Mouse (Mus musculus) liver, embryonic 12.5 days (tissue): ENCODE measurements around the gene Carf. TPM values are rescaled to one million over a fixed set of nuclear protein-coding genes. Genes with fewer than 3 reads are reported as not detected.
"Not testable (repeated sequence)": the region's sequence is repeated elsewhere in the genome, so short reads cannot be mapped to it uniquely, and the experiment has no call there.

Experiments used
- ATAC-seq: fragments of 200-750 bp; cut with Nextera tagmentation; 2 replicates; pipeline ENCODE4 v1.8.0; 2017; ENCODE audit warnings: moderate number of reproducible peaks, mild to moderate bottlenecking, moderate library complexity
- H3K27ac ChIP-seq: fragments of 300-500 bp; sonication (generic); 2 replicates; pipeline ENCODE4 v1.5.1; 2016; ENCODE audit warnings: mild to moderate bottlenecking
- H3K27me3 ChIP-seq: fragments of 300-500 bp; sonication (generic); replicated peaks from 2 replicates; pipeline ENCODE4 v1.6.1; 2016; ENCODE audit warnings: mild to moderate bottlenecking, moderate library complexity
- H3K36me3 ChIP-seq: fragments of 300-500 bp; sonication (generic); 2 replicates; pipeline ENCODE4 v1.6.1; 2016; ENCODE audit warnings: mild to moderate bottlenecking, moderate library complexity
- H3K4me1 ChIP-seq: fragments of 300-500 bp; sonication (generic); 2 replicates; pipeline ENCODE4 v1.6.1; 2016
- H3K4me2 ChIP-seq: fragments of 300-500 bp; sonication (generic); 2 replicates; pipeline ENCODE4 v1.6.1; 2016; ENCODE audit warnings: mild to moderate bottlenecking, moderate library complexity
- H3K4me3 ChIP-seq: fragments of 300-500 bp; sonication (generic); 2 replicates; pipeline ENCODE4 v1.5.1; 2016; ENCODE audit warnings: mild to moderate bottlenecking, moderate library complexity
- H3K9ac ChIP-seq: fragments of 300-500 bp; sonication (generic); 2 replicates; pipeline ENCODE4 v1.6.1; 2016; ENCODE audit warnings: mild to moderate bottlenecking, moderate library complexity
- H3K9me3 ChIP-seq: fragments of 300-500 bp; sonication (generic); replicated peaks from 2 replicates; pipeline ENCODE4 v1.6.1; 2016; ENCODE audit warnings: mild to moderate bottlenecking, moderate library complexity
- WGBS: fragments of 180-500 bp; shearing (Covaris S2); methylation state at CpG from one replicate; pipeline ENCODE4 v1.1.7; 2016; ENCODE audit not compliant: insufficient replicate concordance; 5-methylcytosine and 5-hydroxymethylcytosine counted together
- polyA plus RNA-seq: library from polyadenylated mRNA; unstranded; fragments of >200 nt; fragmentation: Nextera tagmentation; extraction: Ambion mirVana; gene quantifications from 2 replicates; pipeline ENCODE4 v1.2.1, GENCODE M21; 2016

The Carf gene
- polyA plus RNA-seq, 1 experiment from 2014 or later = 3.2 TPM

- no peak overlapping the region for H3K27ac ChIP-seq
- H3K9me3 ChIP-seq = no peaks in the 10 kb centered on the region
- H3K4me3 ChIP-seq = no peak overlapping the region
- no peak for ATAC-seq
- 70% methylated on average over 7 of the region's 7 CpGs for WGBS
- H3K27me3 ChIP-seq = no peaks in the 10 kb centered on the region
- H3K9ac ChIP-seq = no peak overlapping the region
- H3K4me2 ChIP-seq = no peak overlapping the region
- peaks cover 2% of the 10 kb centered on the region; the same call in 1 of the 2 replicates for H3K4me1 ChIP-seq
- peaks cover 13% of the 10 kb centered on the region for H3K36me3 ChIP-seq
These were observed 19.8 kb downstream of the Carf start for GRCm38 (mm10) chr1:60117721-60118455.

DNA sequence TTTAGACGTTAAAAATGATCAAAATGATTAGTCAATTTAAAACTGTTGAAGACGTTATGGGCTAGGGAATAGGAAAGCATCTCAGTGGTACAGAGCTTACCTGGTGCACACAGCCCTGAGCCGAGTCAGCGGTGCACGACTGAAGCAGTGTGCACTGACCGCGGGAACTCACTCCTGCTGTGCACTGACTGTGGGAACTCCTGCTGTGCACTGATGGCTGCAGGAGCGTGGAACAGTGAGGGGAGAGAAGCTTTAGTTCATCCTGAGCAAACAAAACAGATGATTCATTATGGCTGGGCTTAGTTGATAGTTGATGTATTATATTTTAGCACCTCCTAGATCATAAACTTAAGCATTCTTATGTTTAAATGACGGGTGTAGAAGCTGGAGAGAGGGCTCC is 39.3 kb downstream of the Carf start:
- Histone ChIP-seq H3K4me3 (no peak overlapping the region), H3K27ac (no peak overlapping the region), H3K9me3 (no peaks in the 10 kb centered on the region), H3K4me1 (no peaks in the 10 kb centered on the region), H3K4me2 (no peak overlapping the region), H3K27me3 (no peaks in the 10 kb centered on the region), H3K36me3 (peaks cover 17% of the 10 kb centered on the region; the same call in 1 of the 2 replicates), H3K9ac (no peak overlapping the region)
- WGBS = 65% methylated on average over 9 of the region's 9 CpGs
- ATAC-seq = no peak

DNA sequence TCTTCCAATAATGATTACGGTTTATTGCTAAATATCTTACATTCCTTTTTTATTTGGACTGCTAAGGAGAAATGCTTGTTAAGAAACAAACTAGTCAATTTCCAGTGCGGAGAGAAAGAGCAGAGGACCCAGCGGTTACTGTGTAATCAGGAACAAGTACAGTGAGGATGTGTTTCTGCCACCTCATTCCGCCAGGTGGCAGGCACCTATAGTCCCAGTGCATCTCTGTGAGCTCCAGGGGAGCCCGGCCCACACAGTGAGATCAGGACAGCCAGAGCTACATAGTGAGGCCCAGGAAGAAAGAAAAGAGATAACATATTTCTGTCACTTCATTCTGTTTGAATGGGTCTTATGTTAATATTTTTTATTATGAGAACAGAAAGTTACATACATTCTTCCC is 54.7 kb downstream of the Carf start:
- Histone ChIP-seq H3K4me2 (no peak overlapping the region), H3K9ac (no peak overlapping the region)
- 62% methylated on average over 5 of the region's 5 CpGs for WGBS

DNA sequence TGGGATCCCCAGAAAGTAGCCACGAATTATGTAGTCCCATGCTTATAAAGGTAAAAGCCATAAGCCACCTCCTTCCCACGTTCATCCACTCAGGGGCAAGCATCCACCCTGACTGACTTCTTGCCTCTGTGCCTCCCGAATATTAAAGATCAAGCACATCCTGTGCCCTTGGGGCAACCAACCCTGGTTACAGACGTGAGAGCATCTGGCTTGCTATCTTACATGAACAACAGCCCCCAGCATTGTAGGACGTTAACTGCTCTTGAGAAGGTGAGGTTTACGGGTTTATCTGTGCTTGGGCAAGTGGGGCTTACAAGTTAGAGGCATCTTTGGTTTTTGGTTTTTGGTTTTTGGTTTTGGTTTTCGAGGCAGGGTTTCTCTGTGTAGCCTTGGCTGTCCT is 58.6 kb downstream of the Carf start:
- Histone ChIP-seq H3K27me3 (no peaks in the 10 kb centered on the region), H3K9me3 (no peaks in the 10 kb centered on the region), H3K4me3 (no peak overlapping the region), H3K9ac (no peak overlapping the region), H3K27ac (no peak overlapping the region), H3K36me3 (no peaks in the 10 kb centered on the region), H3K4me2 (no peak overlapping the region), H3K4me1 (peaks cover 3% of the 10 kb centered on the region; the same call in 1 of the 2 replicates)
- 54% methylated on average over 7 of the region's 7 CpGs for WGBS
- no peak for ATAC-seq

More for the DNA sequence above, 54.7 kb downstream of the Carf start:
- no peak overlapping the region for H3K4me3 ChIP-seq
- ATAC-seq = peak; percentile 70; the same call in 1 of the 2 replicates
- H3K9me3 ChIP-seq = no peaks in the 10 kb centered on the region
- H3K27me3 ChIP-seq = no peaks in the 10 kb centered on the region
- no peak overlapping the region for H3K27ac ChIP-seq
- H3K36me3 ChIP-seq = peaks cover 6% of the 10 kb centered on the region; the same call in 1 of the 2 replicates
- peaks cover 3% of the 10 kb centered on the region; the same call in 1 of the 2 replicates for H3K4me1 ChIP-seq

DNA sequence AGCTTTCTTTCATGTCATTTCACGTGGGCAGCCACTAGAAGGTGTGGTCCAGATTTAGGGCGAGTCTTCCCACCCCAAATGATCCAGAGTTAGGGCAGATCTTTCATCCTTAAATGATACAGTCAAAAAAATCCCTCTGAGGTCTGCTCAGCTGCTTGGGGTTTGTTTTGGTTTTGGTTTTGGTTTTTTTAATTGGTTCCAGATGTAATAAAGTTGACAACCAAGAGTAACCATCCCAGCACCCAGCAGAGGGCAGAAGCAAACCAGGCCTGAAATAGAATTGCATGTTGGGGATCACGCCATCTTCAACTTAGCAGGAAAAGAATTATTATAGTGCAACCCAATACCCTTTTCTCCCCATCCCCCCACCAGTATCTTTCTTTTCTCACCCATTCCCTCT is 60.4 kb downstream of the Carf start:
- WGBS = 48% methylated on average over 3 of the region's 3 CpGs
- ATAC-seq = no peak
- no peaks in the 10 kb centered on the region for H3K27me3 ChIP-seq

DNA sequence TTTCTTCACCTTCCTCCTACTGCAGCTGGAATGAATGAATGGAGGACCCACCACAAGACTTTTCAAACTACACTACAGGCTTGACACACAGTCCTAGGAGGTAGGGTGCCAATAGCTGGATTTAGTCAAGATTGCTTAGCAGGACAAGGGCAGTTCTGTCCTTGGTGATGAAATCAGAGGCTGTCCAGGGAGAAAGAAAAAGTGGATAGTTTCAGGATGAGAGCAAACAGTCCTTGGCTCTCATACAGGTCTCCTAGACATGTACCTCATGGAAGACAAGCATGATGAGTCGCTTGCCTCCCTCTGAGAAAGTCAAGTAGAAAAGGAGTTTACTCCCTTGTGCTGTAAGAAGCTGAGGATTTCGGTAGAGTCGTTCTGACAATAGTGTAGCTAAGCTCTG is 65.6 kb downstream of the Carf start:
- Histone ChIP-seq H3K36me3 (no peaks in the 10 kb centered on the region), H3K9ac (no peak overlapping the region), H3K27ac (no peak overlapping the region), H3K9me3 (no peaks in the 10 kb centered on the region), H3K4me1 (no peaks in the 10 kb centered on the region), H3K4me3 (no peak overlapping the region), H3K27me3 (no peaks in the 10 kb centered on the region), H3K4me2 (no peak overlapping the region)
- 65% methylated on average over 3 of the region's 3 CpGs for WGBS
- no peak for ATAC-seq

More for the DNA sequence above, 60.4 kb downstream of the Carf start:
- Histone ChIP-seq H3K9me3 (no peaks in the 10 kb centered on the region), H3K4me3 (no peak overlapping the region), H3K4me2 (no peak overlapping the region), H3K27ac (no peak overlapping the region), H3K9ac (no peak overlapping the region), H3K4me1 (no peaks in the 10 kb centered on the region), H3K36me3 (no peaks in the 10 kb centered on the region)

DNA sequence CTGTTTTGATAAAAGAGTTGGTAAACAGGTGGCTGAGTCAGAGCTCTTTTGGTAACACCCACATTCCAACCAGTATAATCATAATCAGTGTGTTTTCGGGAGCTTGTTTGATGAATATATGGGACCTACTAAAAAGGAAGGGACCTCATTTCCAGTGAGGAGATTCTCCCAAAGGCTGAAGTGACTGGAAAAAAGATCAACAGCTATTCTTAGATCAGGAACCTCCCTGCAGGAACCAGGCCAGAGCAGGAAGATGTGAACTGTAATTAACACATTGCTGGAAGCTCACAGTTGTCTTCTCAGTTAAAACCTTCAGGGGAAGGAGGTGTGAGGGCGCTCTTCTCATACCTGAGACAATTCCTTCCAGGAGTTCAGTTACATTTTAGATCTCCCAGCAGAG is 71.6 kb downstream of the Carf start:
- no peak overlapping the region for H3K4me3 ChIP-seq
- H3K4me2 ChIP-seq = no peak overlapping the region
- H3K36me3 ChIP-seq = no peaks in the 10 kb centered on the region
- ATAC-seq = no peak
- H3K27me3 ChIP-seq = no peaks in the 10 kb centered on the region
- no peaks in the 10 kb centered on the region for H3K9me3 ChIP-seq
- no peak overlapping the region for H3K9ac ChIP-seq
- no peak overlapping the region for H3K27ac ChIP-seq
- WGBS = 74% methylated on average over 2 of the region's 2 CpGs
- no peaks in the 10 kb centered on the region for H3K4me1 ChIP-seq

DNA sequence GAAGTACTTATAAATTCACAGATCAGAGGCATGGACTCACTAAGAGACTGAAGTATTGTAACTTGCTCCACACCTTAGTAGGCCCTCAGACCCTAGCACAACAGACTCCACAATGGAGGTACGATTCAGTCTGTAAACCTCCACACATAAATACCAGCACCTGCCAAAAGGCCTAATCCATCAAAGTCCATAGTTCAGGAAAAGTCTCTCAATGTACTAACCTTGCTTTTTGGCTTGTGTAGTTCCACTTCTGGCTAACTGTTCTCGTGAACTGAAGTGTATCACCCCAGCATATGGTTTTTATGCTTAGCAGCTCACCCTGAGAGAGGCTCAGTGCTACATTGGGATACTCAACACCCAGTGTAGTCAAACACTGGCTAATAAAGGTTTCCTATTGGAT is 72.2 kb downstream of the Carf start:
- Histone ChIP-seq H3K9ac (no peak overlapping the region), H3K4me3 (no peak overlapping the region), H3K27me3 (no peaks in the 10 kb centered on the region), H3K36me3 (no peaks in the 10 kb centered on the region), H3K9me3 (no peaks in the 10 kb centered on the region), H3K4me2 (no peak overlapping the region), H3K4me1 (no peaks in the 10 kb centered on the region), H3K27ac (no peak overlapping the region)
- WGBS = 58% methylated on average over 2 of the region's 2 CpGs
- no peak for ATAC-seq

DNA sequence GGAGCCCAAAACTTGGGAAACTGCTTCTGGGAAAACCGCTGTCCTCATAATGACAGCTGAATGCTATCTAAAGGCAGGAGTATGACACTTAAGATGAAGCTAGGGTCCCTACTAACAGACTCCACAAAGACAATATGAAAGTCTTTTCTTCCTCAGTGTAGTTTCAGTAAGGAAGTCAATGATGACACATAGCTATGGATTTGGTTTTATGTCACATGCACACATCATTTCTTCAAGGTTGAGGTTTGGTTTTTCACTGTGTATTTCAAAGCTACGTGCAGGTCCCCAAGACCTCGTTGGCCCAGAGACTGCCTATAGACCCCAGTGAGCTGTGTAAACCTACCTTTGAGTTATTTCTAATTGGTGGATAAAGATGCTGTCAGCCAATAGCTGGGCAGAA is 75.1 kb downstream of the Carf start:
- no peak overlapping the region for H3K9ac ChIP-seq
- WGBS = 75% methylated on average over 3 of the region's 3 CpGs
- ATAC-seq = no peak
- no peak overlapping the region for H3K27ac ChIP-seq
- H3K4me3 ChIP-seq = no peak overlapping the region
- H3K27me3 ChIP-seq = no peaks in the 10 kb centered on the region
- no peaks in the 10 kb centered on the region for H3K36me3 ChIP-seq
- no peaks in the 10 kb centered on the region for H3K9me3 ChIP-seq
- H3K4me1 ChIP-seq = no peaks in the 10 kb centered on the region
- no peak overlapping the region for H3K4me2 ChIP-seq

GRCm38 (mm10) chr1:60177814-60178213 is 79.8 kb downstream of the Carf start:
- H3K36me3 ChIP-seq, ATAC-seq, H3K4me2 ChIP-seq, H3K27ac ChIP-seq, H3K9ac ChIP-seq, H3K4me3 ChIP-seq, H3K27me3 ChIP-seq, H3K9me3 ChIP-seq: not testable (repeated sequence)
- peaks cover 19% of the 10 kb centered on the region for H3K4me1 ChIP-seq
- WGBS = 86% methylated on average over 1 of the region's 1 CpGs

- Histone ChIP-seq H3K9me3 (no peaks in the 10 kb centered on the region), H3K4me2 (peak overlapping the region; percentile 94), H3K9ac (peak overlapping the region; percentile 67), H3K27ac (no peak overlapping the region), H3K4me3 (peak overlapping the region; percentile 88), H3K4me1 (peaks cover 19% of the 10 kb centered on the region), H3K27me3 (no peaks in the 10 kb centered on the region), H3K36me3 (no peaks in the 10 kb centered on the region)
- ATAC-seq = no peak
- 38% methylated on average over 4 of the region's 4 CpGs for WGBS
These were observed 81.3 kb downstream of the Carf start for GRCm38 (mm10) chr1:60179376-60179775.

DNA sequence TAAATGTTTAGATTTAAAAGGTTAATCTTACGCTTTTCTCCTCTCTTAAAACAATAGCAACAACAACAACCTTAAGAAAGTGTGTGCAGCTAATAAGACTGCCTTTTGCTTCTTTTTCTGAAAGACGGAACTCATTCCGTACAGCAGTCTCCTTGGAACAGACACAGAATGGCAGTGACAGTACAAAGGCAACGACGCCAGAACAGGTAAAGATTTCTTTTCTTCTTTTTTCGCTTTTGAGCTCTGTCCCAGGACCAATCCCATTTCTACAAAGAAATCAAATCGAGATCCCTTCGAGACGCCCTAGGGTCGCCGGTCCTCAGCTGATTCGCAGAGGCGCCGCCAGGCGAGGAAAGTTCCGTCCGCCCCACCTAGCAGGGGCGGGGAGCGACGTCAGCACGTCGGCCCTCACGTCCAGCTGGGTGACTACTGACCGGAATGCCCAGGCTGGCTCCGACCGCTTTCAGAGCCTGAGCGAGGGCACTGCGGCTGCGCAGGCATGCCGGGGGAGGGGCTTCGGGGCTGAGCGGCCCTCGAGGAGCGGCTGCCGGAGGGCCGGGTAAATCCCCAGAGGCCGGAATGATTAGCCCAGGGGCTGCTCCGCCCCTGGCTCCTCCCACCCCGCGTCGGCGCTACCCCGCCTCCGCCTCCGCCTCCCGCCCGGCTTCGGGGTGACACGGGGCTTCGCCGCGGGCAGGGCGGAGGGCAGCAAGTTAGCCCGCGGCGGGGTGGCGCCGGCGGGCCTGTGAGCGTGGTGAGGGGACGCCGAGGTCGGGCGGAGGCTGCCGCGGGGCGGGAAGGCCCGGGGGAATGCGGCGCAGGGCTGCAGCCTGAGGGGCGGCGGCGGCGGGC is 82.1 kb downstream of the Carf start, which contains the start of gene Nbeal1:
Nbeal1 (plus strand) TSS at position 668 of the 852 bp plus-strand sequence.
- H3K27ac ChIP-seq = peak within 1 kb of the TSS; percentile 88
- H3K27me3 ChIP-seq = no peaks in the 10 kb centered on the region
- no peaks in the 10 kb centered on the region for H3K36me3 ChIP-seq
- under 1% methylated on average over 73 of the region's 74 CpGs for WGBS
- peak within 1 kb of the TSS; percentile 88 for H3K4me3 ChIP-seq
- ATAC-seq = peak; percentile 99
- peak within 1 kb of the TSS; percentile 93 for H3K9ac ChIP-seq
- peaks cover 19% of the 10 kb centered on the region for H3K4me1 ChIP-seq
- H3K4me2 ChIP-seq = peak within 1 kb of the TSS; percentile 94
- no peaks in the 10 kb centered on the region for H3K9me3 ChIP-seq
